Mouse (Mus musculus) thymus, postnatal 25 days (tissue): ENCODE results near the gene Eif3l.

Experiments used
- DNase-seq: peaks from one replicate; pipeline ENCODE4 v3.0.0; 2022

Gene Eif3l

GRCm38 (mm10) chr15:79093083-79093839 is 18.3 kb downstream of the Eif3l start:
- no peak for DNase-seq

- DNase-seq: no peak
Observed at GRCm38 (mm10) chr15:79095483-79095882, 20.5 kb downstream of the Eif3l start.

GRCm38 (mm10) chr15:79096556-79096955 is 21.6 kb downstream of the Eif3l start:
- DNase-seq: no peak

GRCm38 (mm10) chr15:79097135-79097534 is 22.2 kb downstream of the Eif3l start:
- no peak for DNase-seq

GRCm38 (mm10) chr15:79097611-79098025 is 22.6 kb downstream of the Eif3l start:
- no peak for DNase-seq

- DNase-seq: no peak
Observed at GRCm38 (mm10) chr15:79098220-79098619, 23.2 kb downstream of the Eif3l start.

GRCm38 (mm10) chr15:79098868-79099267 is 23.9 kb downstream of the Eif3l start:
- no peak for DNase-seq

- DNase-seq: no peak
Observed at GRCm38 (mm10) chr15:79099456-79099855, 24.5 kb downstream of the Eif3l start.

- no peak for DNase-seq
Observed at GRCm38 (mm10) chr15:79100391-79100790, 25.4 kb downstream of the Eif3l start.

- DNase-seq: no peak
Observed at GRCm38 (mm10) chr15:79101531-79101930, 26.6 kb downstream of the Eif3l start.

GRCm38 (mm10) chr15:79103264-79103663 is 28.3 kb downstream of the Eif3l start:
- no peak for DNase-seq

GRCm38 (mm10) chr15:79105804-79106203 is 30.8 kb downstream of the Eif3l start:
- no peak for DNase-seq

- no peak for DNase-seq
Observed at GRCm38 (mm10) chr15:79107966-79108365, 33.0 kb downstream of the Eif3l start.

- DNase-seq: peak; percentile 75
Observed at GRCm38 (mm10) chr15:79108421-79109320, 33.7 kb downstream of the Eif3l start, which contains the start of gene Micall1. Gene Micall1, plus strand, starts transcription at chr15:79108898.

GRCm38 (mm10) chr15:79109321-79109934 is 34.4 kb downstream of the Eif3l start:
- DNase-seq: no peak

GRCm38 (mm10) chr15:79110031-79110430 is 35.1 kb downstream of the Eif3l start:
- DNase-seq: no peak

GRCm38 (mm10) chr15:79110528-79110927 is 35.5 kb downstream of the Eif3l start:
- DNase-seq: no peak

- DNase-seq: no peak
Observed at GRCm38 (mm10) chr15:79111774-79112173, 36.8 kb downstream of the Eif3l start.

- DNase-seq: peak; percentile 52
Observed at GRCm38 (mm10) chr15:79115276-79115675, 40.3 kb downstream of the Eif3l start.

GRCm38 (mm10) chr15:79119491-79119890 is 44.5 kb downstream of the Eif3l start:
- DNase-seq: no peak

GRCm38 (mm10) chr15:79122119-79122518 is 47.1 kb downstream of the Eif3l start:
- DNase-seq: no peak

GRCm38 (mm10) chr15:79122546-79122945 is 47.6 kb downstream of the Eif3l start:
- DNase-seq: no peak

- no peak for DNase-seq
Observed at GRCm38 (mm10) chr15:79123751-79124150, 48.8 kb downstream of the Eif3l start.
